Mouse (Mus musculus) embryonic fibroblast, embryonic 13.5 days (primary cell): ENCODE measurements at regions not wholly inside any gene's neighbourhood (a gene's known extent, or its start where the extent isn't known, plus 50 kb on each side); places are given as distances from the start of the nearest gene placed in this dataset.

Source experiments
- CTCF ChIP-seq: IDR thresholded peaks from 2 replicates; pipeline ENCODE4 v1.5.1; 2011; ENCODE audit warnings: mild to moderate bottlenecking, control low read depth, low read length, moderate library complexity, borderline replicate concordance; ENCODE audit not compliant: insufficient read depth
- POLR2A ChIP-seq: IDR thresholded peaks from 2 replicates; pipeline ENCODE4 v1.6.1; 2011; ENCODE audit warnings: low read depth, mild to moderate bottlenecking, control low read depth, low read length, moderate library complexity

DNA sequence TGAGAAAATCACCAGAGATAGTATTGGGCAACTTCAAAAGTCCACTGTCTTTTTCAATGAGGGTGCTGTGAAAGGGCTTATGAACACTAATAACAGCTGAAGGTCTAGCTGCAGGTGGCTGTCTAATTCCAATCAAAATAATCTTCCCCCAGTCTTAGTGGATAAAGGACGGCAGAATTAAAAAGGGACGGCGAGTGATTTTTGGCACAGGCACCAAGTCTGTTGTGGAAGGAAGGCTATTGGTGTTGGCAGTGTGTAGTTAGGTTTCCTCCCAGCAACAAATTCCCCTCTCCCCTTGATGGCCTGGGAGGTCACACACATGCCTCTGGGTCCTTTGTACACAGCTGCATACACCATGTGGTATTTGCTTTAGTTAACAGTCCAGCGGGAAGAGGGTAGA is 296.3 kb downstream of the Slc4a3 start:
- no peak for TF ChIP-seq CTCF
- TF ChIP-seq POLR2A: no peak
